Mouse (Mus musculus): ENCODE data around the gene Hoxc10.

DNA sequence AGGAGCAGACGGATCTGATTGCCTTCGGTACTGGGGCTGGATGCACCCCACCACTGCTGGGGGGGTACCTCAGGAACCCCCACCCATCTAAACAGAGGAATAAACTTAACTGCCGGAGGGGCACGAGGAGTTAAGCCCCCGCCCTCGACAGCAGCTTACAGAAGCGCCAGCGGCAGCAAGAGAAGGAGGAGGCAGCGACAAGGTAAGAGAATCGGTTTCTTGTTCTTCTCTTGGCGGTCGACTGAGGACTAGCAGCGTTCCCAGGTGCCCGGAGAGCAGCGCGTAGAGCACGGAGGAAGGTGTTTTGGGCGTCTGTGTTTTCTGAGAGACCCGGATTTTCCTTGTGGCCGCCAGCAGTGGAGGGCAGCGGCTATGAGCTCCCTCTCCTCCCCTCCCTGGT lies 5.7 kb downstream of the Hoxc10 start:
- TF ChIP-seq CTCF (IDR thresholded peaks at IDR 0.05; ENCODE audit: low read depth, low read length) (no peak), POLR2A (IDR thresholded peaks at IDR 0.05; ENCODE audit: borderline replicate concordance, low read depth, low read length) (no peak)

Measured in bone marrow macrophage, adult 2 months (primary cell).